26 mouse cellular contexts compared by ENCODE assay signal in the genomic region with DNA sequence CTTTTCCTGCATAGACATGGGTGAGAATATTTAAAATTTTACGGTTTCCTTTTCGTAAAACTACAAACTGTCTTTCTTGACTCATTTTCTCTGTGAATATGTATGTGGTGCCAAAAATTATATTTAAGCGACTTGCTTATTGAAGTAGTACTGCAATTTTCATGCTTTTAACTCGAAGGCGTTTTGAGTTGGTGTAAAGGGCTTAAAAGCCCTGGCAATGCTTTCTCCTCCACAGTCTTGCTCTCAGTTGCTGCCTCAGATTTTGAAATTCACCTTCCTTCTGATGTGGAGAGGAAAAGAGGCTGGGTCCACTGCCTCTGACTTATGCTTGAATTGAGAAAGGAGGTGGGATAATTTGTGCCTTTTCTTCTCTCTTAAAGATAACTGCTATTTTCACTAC.
DNase-seq lines count a peak whose midpoint lies in the region; ATAC-seq and TF ChIP-seq lines count a peak whose summit lies in the region.
"Had no signal": no experiment of that assay in that cellular context is flagged by ENCODE, and none has a peak within 500 bp of the region (broad histone marks: within the 10 kb centered on the region; RNA-seq: fewer than 3 reads in every experiment).

No protein-coding gene starts in this region.

- H3K27me3 ChIP-seq in forebrain, postnatal 0 days (ENCODE audit: insufficient read depth, low read length), result no peaks in the 10 kb centered on the region
- no peaks in the 10 kb centered on the region for H3K27me3 ChIP-seq in forebrain, embryonic 10.5 days (ENCODE audit: poor library complexity, severe bottlenecking)
- H3K27me3 ChIP-seq: heart, embryonic 12.5 days; limb, embryonic 15.5 days; megakaryocyte, embryonic 14.5 days had no signal

- TF ChIP-seq CTCF in forebrain, postnatal 0 days (IDR thresholded peaks at IDR 0.05; ENCODE audit: low read depth), result no peak

- no peaks in the 10 kb centered on the region for H3K36me3 ChIP-seq in forebrain, postnatal 0 days (ENCODE audit: insufficient read depth)
- no peaks in the 10 kb centered on the region for H3K36me3 ChIP-seq in forebrain, embryonic 10.5 days (replicated peaks)
- H3K36me3 ChIP-seq: embryonic facial prominence, embryonic 10.5 days; heart, embryonic 12.5 days; hindbrain, embryonic 10.5 days; limb, embryonic 15.5 days had no signal

- H3K4me1 ChIP-seq in forebrain, postnatal 0 days (ENCODE audit: insufficient read depth), result no peaks in the 10 kb centered on the region; the same call in 1 of the 2 replicates
- peaks cover 6% of the 10 kb centered on the region for H3K4me1 ChIP-seq in forebrain, embryonic 10.5 days
- H3K4me1 ChIP-seq: heart, embryonic 12.5 days; hindbrain, embryonic 10.5 days; limb, embryonic 15.5 days; megakaryocyte, embryonic 14.5 days had no signal

- peak; percentile 54 for DNase-seq in forebrain, postnatal 0 days
- DNase-seq in forebrain, embryonic 10.5 days (ENCODE audit: extremely low spot score, low spot score), result no peak
- DNase-seq in left cerebral cortex, adult 9 months (ENCODE audit: low spot score in 2 of 2), result peak; percentile 3 to 9
- no peak for DNase-seq in left cerebral cortex, adult 11 months (ENCODE audit: low spot score)
- DNase-seq in right cerebral cortex, adult 18-20 months, result peak; percentile 10
- no peak for DNase-seq in right cerebral cortex, postnatal 14 days
- no peak for DNase-seq in gastrocnemius, postnatal 14 days
- DNase-seq: adrenal gland, postnatal 25 days; cerebellum, adult 11-12 months; cerebellum, postnatal 10 days; gastrocnemius, postnatal 10 days; heart, adult 18-20 months; heart, postnatal 10 days; kidney, postnatal 36 days; layer of hippocampus, postnatal 36 days; lung, embryonic 14.5 days; lung, postnatal 36 days; right cerebral cortex, postnatal 25 days; thymus, postnatal 25 days had no signal

- intact Hi-C loops in gastrocnemius, postnatal 14 days (cut with DNase I; ENCODE audit: low total_unique reads), result no loop called here

- ATAC-seq in forebrain, postnatal 0 days, result peak; percentile 79
- ATAC-seq: intestine, postnatal 0 days had no signal

- H3K4me3 ChIP-seq in forebrain, postnatal 0 days (ENCODE audit: low read depth, low read length), result no peak overlapping the region
- no peak overlapping the region for H3K4me3 ChIP-seq in forebrain, embryonic 10.5 days
- H3K4me3 ChIP-seq: embryonic facial prominence, embryonic 10.5 days; heart, embryonic 12.5 days; hindbrain, embryonic 10.5 days; limb, embryonic 15.5 days; megakaryocyte, embryonic 14.5 days had no signal

- H3K9me3 ChIP-seq in forebrain, postnatal 0 days (ENCODE audit: low read length), result no peaks in the 10 kb centered on the region
- no peaks in the 10 kb centered on the region for H3K9me3 ChIP-seq in forebrain, embryonic 10.5 days
- H3K9me3 ChIP-seq: embryonic facial prominence, embryonic 10.5 days; heart, embryonic 12.5 days; hindbrain, embryonic 10.5 days; limb, embryonic 15.5 days; megakaryocyte, embryonic 14.5 days had no signal

- 43% methylated on average over 5 of the region's 5 CpGs for WGBS in forebrain, postnatal 0 days
- 93% methylated on average over 5 of the region's 5 CpGs for WGBS in forebrain, embryonic 10.5 days

- peak overlapping the region; percentile 69 for H3K27ac ChIP-seq in forebrain, postnatal 0 days (ENCODE audit: low read depth, low read length)
- no peak overlapping the region for H3K27ac ChIP-seq in forebrain, embryonic 10.5 days
- H3K27ac ChIP-seq: embryonic facial prominence, embryonic 10.5 days; hindbrain, embryonic 10.5 days; limb, embryonic 15.5 days; liver, embryonic 14.5 days had no signal

- peak overlapping the region; percentile 23 for H3K4me2 ChIP-seq in forebrain, postnatal 0 days (ENCODE audit: low read depth)
- H3K4me2 ChIP-seq: heart, embryonic 12.5 days; limb, embryonic 15.5 days; lung, embryonic 14.5 days had no signal

- no peak overlapping the region for H3K9ac ChIP-seq in forebrain, postnatal 0 days
- H3K9ac ChIP-seq: heart, embryonic 12.5 days; limb, embryonic 15.5 days; liver, embryonic 14.5 days; lung, embryonic 14.5 days had no signal

Comparison
In these comparisons a context has a peak if more than half of its experiments do, and no peak if none do; other contexts are left out.
1. DNase-seq: peak in forebrain, postnatal 0 days (single experiment), left cerebral cortex, adult 9 months (2 of 2) and right cerebral cortex, adult 18-20 months (single experiment); none in forebrain, embryonic 10.5 days (single experiment), left cerebral cortex, adult 11 months (single experiment), right cerebral cortex, postnatal 14 days (single experiment) and gastrocnemius, postnatal 14 days (single experiment).